Mouse (Mus musculus) layer of hippocampus, postnatal 14 days (tissue): Measurements from ENCODE around the gene Col27a1. TPM values are rescaled to one million over a fixed set of nuclear protein-coding genes. Genes with fewer than 3 reads are reported as not detected.

Experiments used
- DNase-seq, 2 experiments: peaks; one replicate each; pipeline ENCODE4 v3.0.0; 2021 to 2022; ENCODE audit warnings: low spot score in 2 of 2, mixed read lengths in 1 of 2
- total RNA-seq, 2 experiments: library from RNA; stranded (reverse); gene quantifications; 2 replicates each; pipeline ENCODE4 v1.2.3; 2021

Gene Col27a1
- total RNA-seq, 2 experiments from 2014 or later, result 3.1 to 3.8 TPM

DNA sequence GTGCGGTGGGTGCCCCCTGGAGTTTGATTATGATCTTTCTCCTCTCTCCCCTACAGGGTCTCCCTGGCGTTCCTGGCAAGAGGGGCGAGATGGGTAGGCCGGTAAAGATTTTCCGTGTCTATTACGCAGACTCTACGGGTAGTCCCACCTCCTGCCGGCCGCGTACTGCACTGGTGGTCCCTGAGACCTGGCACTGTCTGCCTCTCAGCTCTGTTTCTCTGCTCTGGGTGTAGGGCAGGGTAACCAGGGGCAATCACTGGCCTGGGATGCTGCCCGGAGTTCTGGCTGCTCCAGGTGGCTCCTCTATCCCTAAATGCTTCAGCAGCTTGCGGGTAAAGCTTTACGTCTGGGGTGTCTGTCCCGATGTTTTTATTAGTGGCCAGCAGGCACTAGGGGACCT is 44.3 kb downstream of the Col27a1 start:
- no peak for DNase-seq

DNA sequence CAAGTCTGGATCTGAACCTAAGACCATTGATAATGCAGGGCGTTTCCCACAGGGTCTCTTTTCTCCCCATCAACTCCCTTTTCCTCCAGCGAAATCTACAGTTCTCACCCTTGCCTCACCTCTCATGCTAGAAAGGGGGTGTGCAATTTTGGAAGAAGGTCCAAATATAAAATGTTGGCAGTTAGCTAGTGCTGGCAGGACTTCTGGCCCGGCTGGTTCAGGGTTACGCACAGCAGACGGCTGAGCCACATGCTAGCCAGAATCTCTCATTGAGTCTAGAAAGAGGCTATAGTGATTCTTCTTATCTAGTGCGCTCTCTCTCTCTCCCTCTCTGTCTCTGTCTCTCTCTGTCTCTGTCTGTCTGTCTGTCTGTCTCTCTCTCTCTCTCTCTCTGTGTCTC is 45.3 kb downstream of the Col27a1 start:
- no peak for DNase-seq

- no peak for DNase-seq
These were observed 46.7 kb downstream of the Col27a1 start for GRCm38 (mm10) chr4:63260506-63260905.

- no peak for DNase-seq
These were observed 49.1 kb downstream of the Col27a1 start for GRCm38 (mm10) chr4:63262941-63263340.

DNA sequence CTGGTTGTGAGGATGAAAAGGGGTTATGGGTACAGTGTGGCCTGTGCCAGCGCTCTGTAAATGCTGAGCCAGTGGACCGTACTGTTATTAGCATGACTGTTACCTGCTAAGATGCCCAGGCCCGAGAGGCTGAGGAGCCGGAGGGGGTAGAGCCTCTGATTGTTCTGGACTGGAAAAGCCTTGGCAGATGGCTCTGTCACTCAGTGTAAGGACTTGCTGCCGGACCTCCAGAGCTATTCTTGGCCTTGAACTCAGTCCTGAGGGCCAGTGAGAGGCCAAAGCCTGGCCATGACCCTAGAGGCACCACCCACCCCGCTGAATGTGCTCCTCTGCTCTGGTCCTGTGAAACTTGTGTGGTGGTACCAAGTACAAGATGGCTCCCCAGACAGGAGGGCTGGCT is 52.5 kb downstream of the Col27a1 start:
- no peak for DNase-seq

- DNase-seq, result no peak
These were observed 53.3 kb downstream of the Col27a1 start for GRCm38 (mm10) chr4:63267121-63267520.

GRCm38 (mm10) chr4:63267586-63267985 is 53.8 kb downstream of the Col27a1 start:
- DNase-seq, result no peak

DNA sequence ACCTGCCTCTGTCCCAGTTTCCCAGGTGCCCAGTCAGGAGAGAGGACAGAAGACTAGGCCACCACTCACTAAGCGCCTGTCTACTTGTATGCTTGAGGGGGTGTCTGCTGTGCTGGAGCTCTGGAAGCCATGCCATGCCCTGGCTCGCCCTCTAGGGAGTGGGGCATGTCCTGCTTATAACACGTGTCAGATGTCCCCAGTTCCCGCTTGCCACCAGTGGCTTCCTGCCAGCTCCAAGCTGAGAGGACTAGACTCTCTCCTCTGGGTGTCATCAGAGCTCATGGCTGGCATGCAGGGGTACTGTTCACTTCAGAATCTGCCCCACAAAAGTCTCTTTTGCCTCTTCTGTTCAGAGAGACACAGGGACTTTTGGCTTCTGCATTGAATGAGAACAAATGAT is 55.0 kb downstream of the Col27a1 start:
- DNase-seq, result no peak

DNA sequence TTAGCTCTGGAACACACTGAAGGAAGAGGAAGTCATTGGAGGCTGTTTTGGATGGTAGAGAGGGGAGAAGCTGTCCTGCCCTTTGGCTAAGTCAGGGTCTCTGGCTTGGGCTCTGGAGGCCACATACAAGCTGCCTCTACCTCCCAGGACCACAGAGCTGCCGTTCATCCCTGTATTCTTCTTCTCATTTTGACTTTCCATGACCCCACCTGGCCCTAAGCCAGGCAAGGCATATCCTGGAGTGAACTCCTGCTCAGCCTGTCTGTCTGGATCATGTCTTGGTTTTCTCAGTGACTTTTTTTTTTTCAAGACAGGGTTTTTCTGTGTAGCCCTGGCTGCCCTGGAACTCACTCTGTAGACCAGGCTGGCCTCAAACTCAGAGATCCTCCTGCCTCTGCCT is 60.7 kb downstream of the Col27a1 start:
- no peak for DNase-seq

GRCm38 (mm10) chr4:63275251-63275650 is 61.4 kb downstream of the Col27a1 start:
- no peak for DNase-seq

- no peak for DNase-seq
These were observed 62.8 kb downstream of the Col27a1 start for GRCm38 (mm10) chr4:63276571-63276970.

- DNase-seq, result no peak
These were observed 65.0 kb downstream of the Col27a1 start for GRCm38 (mm10) chr4:63278821-63279220.

DNA sequence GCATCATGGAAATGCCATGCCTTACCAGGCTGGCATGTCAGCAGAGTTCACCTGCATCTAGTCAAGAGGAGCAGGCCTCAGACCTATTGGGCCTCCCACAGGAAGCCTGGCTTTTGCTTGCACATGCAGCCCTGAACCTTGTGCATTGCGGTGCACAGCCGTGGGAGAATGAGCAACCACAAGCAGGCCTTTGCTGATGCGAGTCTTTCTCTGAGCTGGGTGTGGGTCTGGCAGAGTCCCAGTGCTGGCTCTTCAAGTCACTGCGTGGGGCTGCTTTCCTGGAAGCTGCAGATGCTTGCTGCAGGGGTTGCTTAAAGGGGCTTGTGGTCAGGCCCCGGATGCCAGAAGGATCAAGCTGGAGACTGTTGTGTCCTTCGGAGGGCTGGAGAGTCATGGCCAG is 67.9 kb downstream of the Col27a1 start:
- DNase-seq, result no peak

DNA sequence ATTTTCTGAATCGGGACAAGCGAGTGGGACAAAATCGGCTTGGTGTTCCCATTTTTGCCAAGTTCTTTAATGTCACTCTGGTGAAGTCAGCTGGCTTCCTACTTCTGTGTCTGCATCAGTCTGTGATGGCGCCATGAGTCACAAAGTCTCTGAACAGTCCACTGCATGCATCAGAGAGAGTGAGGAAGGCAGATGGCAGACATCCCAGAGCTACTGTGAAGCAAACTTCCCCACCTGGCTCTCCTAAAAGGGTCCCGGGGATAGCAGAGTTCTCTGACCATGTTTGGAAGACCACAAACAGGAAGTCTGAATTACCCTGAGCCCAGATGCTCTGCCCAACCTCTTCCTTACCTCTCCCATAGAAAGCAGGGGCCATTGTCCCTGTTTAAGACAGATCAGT is 69.5 kb downstream of the Col27a1 start:
- no peak for DNase-seq

GRCm38 (mm10) chr4:63286034-63286433 is 72.2 kb downstream of the Col27a1 start:
- no peak for DNase-seq

DNA sequence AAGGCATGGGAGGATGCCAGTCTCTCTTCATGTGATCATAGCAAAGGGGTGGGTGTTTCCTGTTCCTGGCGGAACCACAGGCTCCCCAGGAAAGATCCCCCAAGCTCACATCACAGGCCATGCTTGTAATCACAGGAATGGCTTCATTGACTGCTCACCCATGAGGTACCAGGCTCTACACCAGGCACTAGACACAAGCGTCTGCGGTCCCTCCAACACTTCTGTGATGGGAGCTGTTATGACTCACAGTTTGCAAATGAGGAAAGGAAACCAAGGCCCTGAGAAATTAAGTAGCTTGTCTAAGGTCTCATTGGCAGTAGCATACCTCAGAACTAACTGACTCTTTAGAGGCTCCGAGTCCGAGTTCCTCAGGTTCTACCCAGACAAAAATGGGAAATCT is 74.7 kb downstream of the Col27a1 start:
- no peak for DNase-seq

DNA sequence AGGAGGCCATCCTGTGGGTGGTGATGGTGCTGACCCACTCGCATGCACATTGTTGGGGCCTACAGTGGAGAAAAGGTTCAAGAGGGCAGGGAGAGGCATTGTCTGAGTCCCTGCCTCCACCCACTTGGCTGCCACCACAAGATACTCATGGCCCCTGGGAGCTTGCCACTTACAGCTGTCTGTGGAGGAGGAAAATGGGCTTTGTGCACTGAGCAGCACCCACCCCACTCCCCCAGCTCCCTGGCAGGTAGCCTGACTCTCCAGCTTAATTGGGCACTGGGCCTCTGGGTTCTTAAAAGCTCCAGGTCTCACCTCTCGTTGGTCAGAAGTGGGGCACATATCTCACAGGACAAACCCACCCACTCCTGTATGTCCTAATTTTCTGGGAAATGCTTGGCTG is 76.3 kb downstream of the Col27a1 start:
- DNase-seq, result peak; percentile 36 to 38

DNA sequence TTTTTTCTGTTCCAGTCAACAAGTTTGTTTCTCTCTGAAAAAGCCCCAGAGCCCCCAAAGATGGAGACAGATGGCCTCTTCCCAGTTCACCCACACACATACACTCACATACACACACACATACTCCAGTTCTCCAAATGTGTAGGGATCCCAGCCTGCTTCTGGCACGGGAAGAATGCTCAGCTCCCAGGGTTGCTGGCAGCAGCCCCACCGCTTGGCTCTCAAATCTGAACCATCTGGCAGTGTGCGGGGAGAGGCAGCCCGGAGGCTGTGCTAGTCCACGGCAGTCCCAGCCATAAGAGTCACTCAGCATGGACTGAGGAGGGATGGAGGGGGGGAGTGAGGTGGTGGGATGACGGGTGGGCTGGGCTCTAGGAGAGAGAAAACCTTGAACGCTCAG is 77.3 kb downstream of the Col27a1 start:
- DNase-seq, result peak; percentile 92 to 98

GRCm38 (mm10) chr4:63291658-63292057 is 77.9 kb downstream of the Col27a1 start:
- no peak for DNase-seq

DNA sequence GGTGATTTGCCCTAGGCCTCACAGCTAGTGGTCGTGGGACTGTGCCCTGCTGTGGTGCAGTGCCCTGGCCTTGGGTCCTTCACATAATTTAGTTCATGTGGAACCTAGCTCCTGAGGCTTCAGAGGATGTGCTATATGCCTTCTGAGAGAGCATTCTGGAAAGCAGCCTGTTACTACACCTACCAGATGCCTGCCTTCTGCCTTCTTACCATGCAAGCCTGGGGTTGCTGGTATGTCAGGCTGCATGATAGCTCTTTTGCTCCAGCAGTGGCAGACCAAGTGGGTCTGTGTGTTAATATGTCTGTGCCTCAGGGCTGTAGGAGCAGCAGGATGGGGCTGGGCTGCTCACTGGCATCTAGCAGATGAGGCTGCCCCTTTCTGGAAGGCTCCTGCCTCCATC is 81.8 kb downstream of the Col27a1 start:
- DNase-seq, result peak in 1 of 2 experiments; percentile 31

DNA sequence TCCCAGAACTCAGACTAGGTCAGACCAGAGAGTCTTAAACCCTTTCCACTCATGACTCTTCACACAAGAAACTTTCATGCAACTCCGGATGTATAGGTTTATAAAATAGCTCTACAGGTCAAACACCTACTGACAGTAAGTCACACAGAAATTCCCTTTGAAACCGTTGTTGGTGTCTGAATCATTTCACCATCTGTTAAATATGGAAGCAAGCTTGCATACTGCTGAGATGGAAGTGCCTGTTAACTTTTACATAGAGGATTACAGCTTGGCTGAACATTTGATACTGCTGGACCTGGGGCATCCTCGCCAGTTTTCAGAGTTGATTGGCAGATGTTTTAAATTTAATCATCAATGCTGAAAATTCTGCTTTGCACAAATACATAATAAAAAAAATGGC is 82.5 kb downstream of the Col27a1 start:
- no peak for DNase-seq

DNA sequence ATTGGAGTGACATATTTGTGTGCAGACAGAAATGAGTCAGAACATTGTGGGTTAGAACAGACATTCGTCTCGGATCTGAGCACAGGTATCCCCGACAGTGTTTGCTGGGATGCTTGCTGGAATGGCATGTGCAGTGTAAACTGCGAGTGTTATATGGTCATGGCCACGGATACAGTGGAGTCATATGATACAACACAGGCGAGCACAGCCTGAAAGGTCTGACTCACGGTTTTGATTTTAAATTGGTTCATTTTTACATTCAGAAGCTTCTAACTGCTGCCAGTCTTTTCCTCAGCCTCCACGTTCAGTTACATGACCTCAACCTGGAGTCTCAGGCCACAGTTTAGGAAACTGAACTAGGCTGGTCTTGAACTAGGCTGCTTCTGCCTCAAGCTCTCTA is 83.1 kb downstream of the Col27a1 start:
- DNase-seq, result no peak

DNA sequence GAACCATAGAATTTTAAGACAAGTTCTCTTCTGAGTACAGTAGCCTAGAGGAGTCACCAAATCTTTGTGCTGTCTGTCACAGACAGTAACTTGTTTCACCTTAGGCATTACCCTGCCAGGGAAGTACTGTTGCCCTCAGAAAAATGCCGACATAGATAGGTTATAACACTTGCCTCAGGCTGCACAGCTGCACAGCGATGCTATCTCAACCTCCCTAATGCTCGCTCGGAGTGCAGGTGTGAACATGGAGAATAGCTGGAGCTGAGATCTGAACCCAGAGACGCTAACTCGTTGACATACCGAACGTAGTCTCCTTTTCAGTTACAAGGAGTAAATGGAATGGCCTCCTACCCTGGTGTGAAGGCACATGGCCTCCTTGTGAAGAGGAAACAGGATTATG is 84.4 kb downstream of the Col27a1 start:
- no peak for DNase-seq

- no peak for DNase-seq
These were observed 88.8 kb downstream of the Col27a1 start for GRCm38 (mm10) chr4:63302641-63303040.
